Mouse (Mus musculus): ENCODE measurements around the gene Dip2b.

- TF ChIP-seq POLR2A (IDR thresholded peaks at IDR 0.05; ENCODE audit: insufficient read depth, low read length): no peak
- no peak for TF ChIP-seq CTCF (IDR thresholded peaks at IDR 0.05; ENCODE audit: low read depth, low read length)
- TF ChIP-seq EP300 (IDR thresholded peaks at IDR 0.05; ENCODE audit: insufficient read depth, low read depth, low read length): no peak
Measured at GRCm38 (mm10) chr15:100125245-100125644, 86.8 kb downstream of the Dip2b start.

Measured in ES-Bruce4 (cell line).